Mouse (Mus musculus): Measurements from ENCODE around the gene Aldh16a1.

DNA sequence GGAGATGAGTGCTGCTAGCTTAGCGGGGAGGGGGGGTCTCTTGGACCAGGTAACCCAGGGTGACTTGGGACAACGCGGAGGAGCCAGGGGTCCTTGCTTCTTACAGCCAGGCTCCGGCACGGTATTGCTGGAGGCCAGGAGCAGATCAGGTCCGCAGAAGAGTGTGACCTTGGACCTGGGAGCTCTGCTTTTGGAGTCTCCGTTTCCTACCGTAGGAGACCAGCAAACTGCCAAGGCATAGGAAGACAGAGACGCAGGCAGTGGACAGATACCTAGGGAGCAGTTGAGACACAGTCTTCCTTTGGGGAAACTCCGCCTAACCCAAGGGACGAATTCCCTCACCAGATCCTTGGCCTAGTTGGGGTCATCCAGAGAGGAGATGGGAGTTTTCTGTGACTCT is 11.3 kb upstream of the Aldh16a1 start:
- TF ChIP-seq CTCF (IDR thresholded peaks at IDR 0.05; ENCODE audit: control insufficient read depth, insufficient read depth, insufficient read length) (no peak), CEBPB (IDR thresholded peaks at IDR 0.05; ENCODE audit: low read depth) (no peak), MYOD1 (IDR thresholded peaks at IDR 0.05; ENCODE audit: control insufficient read depth, insufficient read length, low read depth) (no peak), MAX (IDR thresholded peaks at IDR 0.05) (no peak)

Measured in C2C12 (cell line).